ENCODE assay signal across 9 mouse cellular contexts in the genomic region with DNA sequence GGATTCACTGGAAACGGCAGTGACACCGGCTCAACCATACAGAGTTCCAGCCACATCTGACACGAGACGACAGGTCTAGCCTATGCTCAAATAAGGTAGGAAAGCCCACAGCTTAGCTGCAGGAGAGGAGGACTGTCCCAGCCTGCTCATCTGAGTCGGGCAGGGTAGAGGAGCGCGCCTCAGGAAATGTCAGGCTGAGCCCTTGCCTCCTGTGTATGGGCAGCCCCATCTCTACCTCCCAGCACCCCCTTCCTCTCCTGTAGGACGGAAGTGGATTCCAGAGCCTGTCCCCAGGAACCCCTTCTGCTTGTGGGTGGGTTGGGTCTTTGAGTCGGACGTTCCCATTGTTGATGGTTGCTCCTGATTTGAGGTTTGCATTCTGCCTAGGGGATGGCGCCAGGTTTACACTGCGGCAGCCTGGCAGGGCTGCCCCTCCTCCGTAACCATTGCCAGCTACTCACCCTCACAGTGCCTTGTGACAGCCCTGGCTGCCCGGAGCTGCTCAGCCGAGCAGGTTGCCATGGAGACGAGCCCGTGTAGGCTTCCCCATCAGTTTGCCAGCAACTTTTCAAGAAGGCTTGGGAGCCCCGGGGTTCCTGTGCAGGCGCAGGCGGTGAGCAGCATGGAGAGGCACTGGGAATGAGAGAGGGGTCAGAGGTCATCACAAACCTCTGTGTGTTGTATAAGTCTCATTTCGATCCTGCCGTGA. TPM values are rescaled to one million over a fixed set of nuclear protein-coding genes. Genes with fewer than 3 reads are reported as not detected.
DNase-seq lines count a peak whose midpoint lies in the region; ATAC-seq lines count a peak whose summit lies in the region.
"Had no signal": no experiment of that assay in that cellular context is flagged by ENCODE, and none has a peak within 500 bp of the region (broad histone marks: within the 10 kb centered on the region; RNA-seq: fewer than 3 reads in every experiment).

No protein-coding gene starts in this region.

- H3K4me1 ChIP-seq in midbrain, embryonic 15.5 days = peaks cover 53% of the 10 kb centered on the region

- H3K27ac ChIP-seq in midbrain, embryonic 15.5 days = peak overlapping the region; percentile 81

- intact Hi-C loops in gastrocnemius, postnatal 14 days (cut with DNase I; ENCODE audit: low total_unique reads) = no loop called here
- intact Hi-C loops in heart, postnatal 25 days (cut with DNase I) = no loop called here

- no peak overlapping the region for H3K9ac ChIP-seq in midbrain, embryonic 15.5 days

- no peak overlapping the region for H3K4me3 ChIP-seq in midbrain, embryonic 15.5 days

- no peaks in the 10 kb centered on the region for H3K27me3 ChIP-seq in midbrain, embryonic 15.5 days (replicated peaks)

- no peaks in the 10 kb centered on the region for H3K9me3 ChIP-seq in midbrain, embryonic 15.5 days

- H3K4me2 ChIP-seq in midbrain, embryonic 15.5 days = peak overlapping the region; percentile 40

- peak; percentile 31 for DNase-seq in gastrocnemius, postnatal 14 days
- DNase-seq in gastrocnemius, postnatal 4 days (ENCODE audit: low spot score in 2 of 2) = no peak
- peak; percentile 65 to 70 for DNase-seq in cerebellum, postnatal 36 days
- peak; percentile 82 to 91 for DNase-seq in frontal cortex, postnatal 36 days (ENCODE audit: low spot score in 2 of 2)
- peak; percentile 74 to 81 for DNase-seq in layer of hippocampus, postnatal 10 days (ENCODE audit: low spot score in 2 of 2)
- DNase-seq in heart, postnatal 25 days (ENCODE audit: low spot score) = no peak

- H3K36me3 ChIP-seq in midbrain, embryonic 15.5 days (replicated peaks) = no peaks in the 10 kb centered on the region

- ATAC-seq in midbrain, embryonic 15.5 days (replicated peaks) = peak; percentile 92
- ATAC-seq in megakaryocyte-erythroid progenitor cell, adult 5-6 weeks (replicated peaks; ENCODE audit: low FRiP score, low TSS enrichment, poor library complexity, severe bottlenecking) = no peak

- WGBS in midbrain, embryonic 15.5 days = 13% methylated on average over 22 of the region's 22 CpGs

RNA-seq across cellular contexts. Expression of a gene that starts 47.6 kb away (rescaled TPM):
- not detected for total RNA-seq in gastrocnemius, postnatal 14 days (2021)
- total RNA-seq in gastrocnemius, postnatal 4 days (2021) = not detected
- not detected for total RNA-seq in layer of hippocampus, postnatal 10 days (2021)
- not detected in 2 replicates for polyA plus RNA-seq in midbrain, embryonic 15.5 days (2015; fragmentation: Nextera tagmentation; extraction: Ambion mirVana)
- not detected in 2 replicates for total RNA-seq in megakaryocyte-erythroid progenitor cell, adult 5-6 weeks (2014; fragmentation: Nextera tagmentation)
- not detected in 2 replicates for total RNA-seq in megakaryocyte-erythroid progenitor cell, adult 5-6 weeks (2017)
- not detected for total RNA-seq in heart, postnatal 25 days (2021)
- polyA plus RNA-seq: C2C12 had no signal

Comparison
In these comparisons a context has a peak if more than half of its experiments do, and no peak if none do; other contexts are left out.
1. DNase-seq: peak in gastrocnemius, postnatal 14 days (single experiment), cerebellum, postnatal 36 days (2 of 2), frontal cortex, postnatal 36 days (2 of 2) and layer of hippocampus, postnatal 10 days (2 of 2); none in gastrocnemius, postnatal 4 days (0 of 2) and heart, postnatal 25 days (single experiment).